Mouse (Mus musculus) embryonic facial prominence, embryonic 11.5 days (tissue): Measurements from ENCODE around the gene Tcea3. TPM values are rescaled to one million over a fixed set of nuclear protein-coding genes. Genes with fewer than 3 reads are reported as not detected.

Experiments used
- ATAC-seq: fragments of 200-750 bp; cut with Nextera tagmentation; replicated peaks from 2 replicates; pipeline ENCODE4 v1.8.0; 2017; ENCODE audit warnings: low read depth; ENCODE audit not compliant: insufficient number of reproducible peaks, low FRiP score, low TSS enrichment
- DNase-seq: peaks from one replicate; pipeline ENCODE4 v3.0.0-alpha.2; 2015; ENCODE audit warnings: low spot score
- H3K27ac ChIP-seq: fragments of 300-500 bp; sonication (generic); replicated peaks from 2 replicates; pipeline ENCODE4 v1.5.1; 2014; ENCODE audit warnings: mild to moderate bottlenecking, low read depth, low read length, control low read depth
- H3K27me3 ChIP-seq: fragments of 300-500 bp; sonication (generic); 2 replicates; pipeline ENCODE4 v1.6.1; 2014; ENCODE audit warnings: mild to moderate bottlenecking, low read length, moderate library complexity, mixed read lengths; ENCODE audit not compliant: control insufficient read depth, insufficient read depth
- H3K36me3 ChIP-seq: fragments of 300-500 bp; sonication (generic); replicated peaks from 2 replicates; pipeline ENCODE4 v1.6.1; 2014; ENCODE audit warnings: low read depth, mild to moderate bottlenecking, low read length, moderate library complexity, mixed read lengths; ENCODE audit not compliant: control insufficient read depth, insufficient read depth
- H3K4me1 ChIP-seq: fragments of 300-500 bp; sonication (generic); 2 replicates; pipeline ENCODE4 v1.6.1; 2014; ENCODE audit warnings: low read length, mixed read lengths; ENCODE audit not compliant: control insufficient read depth, insufficient read depth
- H3K4me2 ChIP-seq: fragments of 300-500 bp; sonication (generic); 2 replicates; pipeline ENCODE4 v1.6.1; 2014; ENCODE audit warnings: low read depth, mild to moderate bottlenecking, control low read depth, low read length, moderate library complexity
- H3K4me3 ChIP-seq: fragments of 300-500 bp; sonication (generic); 2 replicates; pipeline ENCODE4 v1.5.1; 2014; ENCODE audit warnings: low read depth, low read length, control low read depth
- H3K9ac ChIP-seq: fragments of 300-500 bp; sonication (generic); replicated peaks from 2 replicates; pipeline ENCODE4 v1.6.1; 2014; ENCODE audit warnings: mild to moderate bottlenecking, control low read depth, low read length
- H3K9me3 ChIP-seq: fragments of 300-500 bp; sonication (generic); replicated peaks from 2 replicates; pipeline ENCODE4 v1.6.1; 2016; ENCODE audit warnings: mild to moderate bottlenecking, low read length, inconsistent platforms, mixed read lengths; ENCODE audit not compliant: control insufficient read depth
- WGBS: fragments of 180-500 bp; shearing (Covaris S2); extraction: QIAGEN DNeasy Blood & Tissue Kit; methylation state at CpG from one replicate; pipeline ENCODE4 v1.1.7; 2014; 5-methylcytosine and 5-hydroxymethylcytosine counted together
- polyA plus RNA-seq: library from polyadenylated mRNA; unstranded; fragments of >200 nt; fragmentation: Nextera tagmentation; extraction: Ambion mirVana; gene quantifications from 2 replicates; pipeline ENCODE4 v1.2.1, GENCODE M21; 2014

Tcea3 gene
- polyA plus RNA-seq, 1 experiment from 2014 or later, result 1.3 TPM

DNA sequence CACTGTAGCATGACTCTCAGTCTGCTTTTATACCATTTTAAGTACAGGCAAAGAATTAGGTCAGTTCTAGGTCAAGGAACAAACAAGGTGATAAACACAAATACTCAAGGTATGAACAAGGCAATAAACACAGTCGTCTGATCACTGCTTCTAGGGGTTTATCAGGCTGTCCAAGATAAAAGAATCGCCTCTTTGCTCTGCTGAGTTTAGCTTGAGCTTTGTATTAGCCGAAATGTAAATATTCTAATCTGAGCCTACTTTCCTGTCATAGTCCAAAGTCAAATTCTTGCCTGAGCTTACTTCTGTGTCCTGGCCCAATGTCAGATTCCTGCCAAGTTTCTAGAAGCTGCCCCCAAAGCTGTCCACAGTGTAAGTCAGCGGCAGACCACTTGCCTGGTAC is 54.9 kb downstream of the Tcea3 start:
- H3K4me1 ChIP-seq, result no peaks in the 10 kb centered on the region
- H3K36me3 ChIP-seq, result no peaks in the 10 kb centered on the region
- no peak overlapping the region for H3K4me2 ChIP-seq
- H3K9ac ChIP-seq, result no peak overlapping the region
- no peak for ATAC-seq
- H3K27me3 ChIP-seq, result no peaks in the 10 kb centered on the region
- H3K27ac ChIP-seq, result no peak overlapping the region
- 80% methylated on average over 4 of the region's 4 CpGs for WGBS
- H3K9me3 ChIP-seq, result no peaks in the 10 kb centered on the region
- H3K4me3 ChIP-seq, result no peak overlapping the region
- DNase-seq, result no peak

DNA sequence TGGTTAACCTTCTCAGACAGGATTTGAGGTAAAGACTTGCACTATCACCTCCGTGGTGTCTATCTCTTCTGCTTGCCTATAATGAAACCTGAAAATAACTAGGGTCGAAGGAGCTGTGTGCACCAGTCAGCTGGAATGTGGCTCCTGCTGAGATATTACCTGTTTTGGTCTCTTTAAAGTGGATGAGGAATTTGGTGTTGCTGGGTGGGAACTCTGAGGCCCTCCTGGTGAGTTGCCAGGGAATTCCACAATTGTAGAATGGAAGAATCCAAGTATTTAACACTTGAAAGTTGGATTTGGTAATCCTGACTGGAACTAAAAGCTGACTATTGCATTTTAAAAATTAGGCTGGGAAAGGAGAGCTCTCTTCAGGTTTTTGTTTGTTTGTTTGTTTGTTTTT is 56.7 kb downstream of the Tcea3 start:
- Histone ChIP-seq H3K9ac (no peak overlapping the region), H3K9me3 (no peaks in the 10 kb centered on the region), H3K36me3 (no peaks in the 10 kb centered on the region), H3K27me3 (no peaks in the 10 kb centered on the region), H3K4me1 (no peaks in the 10 kb centered on the region), H3K27ac (no peak overlapping the region), H3K4me2 (no peak overlapping the region), H3K4me3 (no peak overlapping the region)
- no peak for ATAC-seq
- no peak for DNase-seq
- 47% methylated on average over 2 of the region's 2 CpGs for WGBS

DNA sequence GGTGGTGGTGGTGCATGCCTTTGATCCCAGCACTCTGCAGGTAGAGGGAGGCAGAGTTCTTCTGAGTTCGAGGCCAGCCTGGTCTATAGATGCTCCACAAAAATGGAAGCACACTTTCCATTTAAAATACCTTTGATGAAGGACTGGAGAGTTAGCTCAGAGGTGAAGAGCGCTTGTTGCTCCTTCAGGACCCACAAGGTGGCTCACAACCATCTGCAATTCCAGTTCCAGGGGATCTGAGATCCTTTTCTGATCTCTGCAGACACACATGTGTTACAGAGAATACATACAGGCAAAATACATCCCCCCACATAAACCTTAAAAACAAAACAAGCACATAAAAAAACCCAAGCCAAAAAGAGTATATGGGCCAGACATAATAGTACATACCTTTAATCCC is 60.8 kb downstream of the Tcea3 start:
- no peak for ATAC-seq
- H3K27me3 ChIP-seq, result no peaks in the 10 kb centered on the region
- no peaks in the 10 kb centered on the region for H3K9me3 ChIP-seq
- no peak overlapping the region for H3K4me3 ChIP-seq
- H3K4me2 ChIP-seq, result no peak overlapping the region
- 58% methylated on average over 2 of the region's 2 CpGs for WGBS
- no peak overlapping the region for H3K27ac ChIP-seq
- no peak for DNase-seq
- H3K4me1 ChIP-seq, result no peaks in the 10 kb centered on the region
- no peaks in the 10 kb centered on the region for H3K36me3 ChIP-seq
- H3K9ac ChIP-seq, result no peak overlapping the region

GRCm38 (mm10) chr4:136309780-136310179 is 62.3 kb downstream of the Tcea3 start:
- Histone ChIP-seq H3K9me3 (no peaks in the 10 kb centered on the region), H3K4me1 (no peaks in the 10 kb centered on the region), H3K27ac (peak overlapping the region; percentile 85), H3K4me3 (peak overlapping the region; percentile 95), H3K4me2 (peak overlapping the region; percentile 50), H3K9ac (peak overlapping the region; percentile 77), H3K27me3 (no peaks in the 10 kb centered on the region), H3K36me3 (no peaks in the 10 kb centered on the region)
- ATAC-seq (no peak), DNase-seq (peak; percentile 74)
- WGBS, result 4% methylated on average over 11 of the region's 11 CpGs

DNA sequence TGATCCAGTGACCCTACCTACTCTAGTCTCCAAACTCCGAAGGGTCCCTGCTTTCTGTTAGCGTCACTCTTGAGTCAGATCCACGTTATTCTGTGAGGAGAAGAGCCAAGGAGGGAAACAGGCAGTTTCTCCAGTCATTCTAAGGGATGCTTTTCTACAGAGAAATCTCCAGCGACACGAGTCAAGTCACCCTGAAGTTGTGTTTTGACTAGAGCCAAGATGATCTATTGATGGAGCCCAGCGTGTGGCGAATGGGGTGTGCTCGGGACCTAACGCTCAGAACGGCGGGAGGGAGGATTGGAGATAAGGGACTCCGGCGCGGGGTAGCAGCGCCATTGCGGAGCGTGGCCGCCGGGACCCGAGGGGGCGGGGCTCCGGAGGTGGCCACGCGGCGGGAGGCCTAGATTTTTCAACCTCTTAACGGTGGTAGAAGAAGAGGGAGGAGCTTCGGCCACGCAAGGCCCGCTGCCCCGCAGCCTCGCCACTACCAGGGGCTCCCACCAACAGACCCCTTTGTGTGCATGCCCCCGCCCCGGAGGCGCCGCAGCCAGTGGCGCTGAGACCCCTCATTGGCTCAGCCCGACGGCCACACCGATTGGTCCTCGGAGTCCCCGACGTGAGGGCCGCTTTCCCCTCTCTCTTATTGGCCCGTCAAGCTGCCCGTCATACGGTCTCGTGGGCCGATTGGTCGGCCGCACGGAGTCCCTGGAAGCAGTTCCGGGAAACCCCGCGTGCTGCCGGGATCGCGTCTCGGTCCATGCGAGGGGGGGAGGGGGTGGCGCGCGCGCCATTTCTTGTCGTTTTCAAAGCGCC is 62.9 kb downstream of the Tcea3 start, which contains the start of gene Hnrnpr:
Hnrnpr (plus strand) TSS at position 714 of the 813 bp plus-strand sequence.
- DNase-seq (peak; percentile 99), ATAC-seq (peak; percentile 99)
- Histone ChIP-seq H3K4me1 (no peaks in the 10 kb centered on the region), H3K4me2 (peak within 1 kb of the TSS; percentile 50), H3K27ac (peak within 1 kb of the TSS; percentile 98), H3K27me3 (no peaks in the 10 kb centered on the region), H3K4me3 (peak within 1 kb of the TSS; percentile 95), H3K9me3 (no peaks in the 10 kb centered on the region), H3K9ac (peak within 1 kb of the TSS; percentile 100), H3K36me3 (no peaks in the 10 kb centered on the region)
- under 1% methylated on average over 51 of the region's 65 CpGs for WGBS

GRCm38 (mm10) chr4:136311042-136311999 is 63.8 kb downstream of the Tcea3 start:
- peak overlapping the region; percentile 46 for H3K4me2 ChIP-seq
- peak overlapping the region; percentile 95 for H3K4me3 ChIP-seq
- under 1% methylated on average over 61 of the region's 81 CpGs for WGBS
- ATAC-seq (peak; percentile 7), DNase-seq (peak; percentile 63)
- H3K36me3 ChIP-seq, result no peaks in the 10 kb centered on the region
- H3K9me3 ChIP-seq, result no peaks in the 10 kb centered on the region
- peak overlapping the region; percentile 100 for H3K9ac ChIP-seq
- no peaks in the 10 kb centered on the region for H3K27me3 ChIP-seq
- H3K4me1 ChIP-seq, result no peaks in the 10 kb centered on the region
- H3K27ac ChIP-seq, result peak overlapping the region; percentile 98

- Histone ChIP-seq H3K9me3 (no peaks in the 10 kb centered on the region), H3K36me3 (peaks cover 5% of the 10 kb centered on the region; the same call in 1 of the 2 replicates), H3K4me2 (peak overlapping the region; percentile 35), H3K4me3 (peak overlapping the region; percentile 95), H3K27me3 (no peaks in the 10 kb centered on the region), H3K4me1 (no peaks in the 10 kb centered on the region), H3K27ac (no peak overlapping the region), H3K9ac (peak overlapping the region; percentile 5; the same call in 1 of the 2 replicates)
- WGBS, result 32% methylated on average over 4 of the region's 4 CpGs
- DNase-seq (no peak), ATAC-seq (no peak)
These were observed 65.1 kb downstream of the Tcea3 start for GRCm38 (mm10) chr4:136312616-136313015.
